Mouse (Mus musculus): ENCODE data around the gene Kcnmb1.

The Kcnmb1 gene

DNA sequence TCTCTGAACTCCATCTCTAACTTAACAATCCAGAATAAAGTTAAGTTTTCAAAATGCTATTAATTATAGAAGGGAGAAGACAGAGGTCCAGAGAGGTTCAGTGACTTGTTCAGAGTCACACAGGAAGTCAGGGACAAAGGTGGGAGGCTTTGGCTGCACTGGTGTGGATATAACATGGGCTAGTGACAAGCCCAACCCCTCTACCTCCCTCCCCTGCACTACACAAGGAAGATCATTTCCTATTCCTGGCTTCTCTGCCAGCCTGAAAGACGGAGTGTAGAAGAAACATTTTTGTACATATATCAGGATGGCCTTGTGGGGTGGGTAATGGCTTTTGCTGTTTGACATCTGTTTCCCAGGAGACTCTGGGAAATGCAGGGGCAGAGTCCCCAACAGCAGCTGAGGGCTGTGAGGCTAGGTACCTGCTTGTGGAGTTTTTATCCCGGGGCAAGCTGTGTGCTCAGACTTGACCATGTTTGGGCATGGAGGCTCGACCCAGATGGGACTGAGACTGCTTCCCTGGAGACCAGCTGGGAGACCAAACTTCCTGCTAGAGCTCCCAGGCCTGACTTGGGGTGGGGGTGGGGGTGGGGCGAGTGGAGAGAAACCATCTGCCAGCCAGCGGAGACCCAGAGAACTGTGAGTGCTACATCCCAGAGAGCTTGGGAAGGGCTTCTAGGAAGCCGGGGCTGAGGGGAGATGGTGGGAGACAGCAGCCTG, at the start of gene Kcnmb1:
Kcnmb1 (plus strand) TSS at position 326 of the 720 bp plus-strand sequence.
- DNase-seq (ENCODE audit: low spot score) = peak; percentile 66

DNA sequence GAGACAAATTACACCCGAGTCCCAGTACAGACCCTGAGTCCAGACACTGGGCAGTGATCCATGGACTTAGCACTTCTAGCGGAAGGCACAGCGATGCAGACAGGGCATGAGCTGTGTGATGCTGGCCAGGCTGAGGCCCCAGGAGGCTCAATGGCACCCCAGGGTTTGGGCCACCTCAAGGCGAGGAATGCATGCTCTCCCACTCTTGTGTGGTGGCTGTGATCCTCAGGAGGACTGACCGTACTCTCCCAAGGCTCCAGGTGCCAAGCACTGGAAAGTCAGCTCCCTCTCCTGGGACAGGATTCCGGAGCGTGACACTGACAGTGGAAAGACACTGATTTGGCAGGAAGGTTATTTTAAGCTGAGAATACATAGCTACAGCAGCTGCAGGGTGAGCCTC, 49.8 kb upstream of the Kcnmb1 start:
- no peak for DNase-seq (ENCODE audit: low spot score)

DNA sequence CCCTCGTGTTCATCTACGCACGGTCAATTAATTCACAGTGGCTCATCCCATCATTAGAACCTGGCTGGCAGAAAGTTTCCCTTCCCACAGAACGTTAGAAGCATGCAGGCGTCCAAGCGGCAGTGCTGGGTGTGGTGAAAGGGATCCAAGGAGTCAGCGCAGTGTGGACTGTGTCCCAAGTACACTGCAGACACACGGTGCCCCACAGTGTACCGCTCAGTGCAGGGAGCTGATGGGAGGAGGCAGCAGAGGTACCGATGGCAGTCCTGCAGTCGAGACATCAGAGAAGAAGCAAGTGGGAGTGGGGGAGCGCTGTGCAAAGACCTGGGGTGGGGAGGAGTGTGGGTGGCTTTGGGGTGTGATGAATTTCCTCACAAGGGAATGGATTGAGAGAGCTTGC, 48.6 kb upstream of the Kcnmb1 start:
- DNase-seq (ENCODE audit: low spot score) = no peak

- DNase-seq (ENCODE audit: low spot score) = peak; percentile 90
Measured at GRCm38 (mm10) chr11:33917574-33917973, 45.2 kb upstream of the Kcnmb1 start.

DNA sequence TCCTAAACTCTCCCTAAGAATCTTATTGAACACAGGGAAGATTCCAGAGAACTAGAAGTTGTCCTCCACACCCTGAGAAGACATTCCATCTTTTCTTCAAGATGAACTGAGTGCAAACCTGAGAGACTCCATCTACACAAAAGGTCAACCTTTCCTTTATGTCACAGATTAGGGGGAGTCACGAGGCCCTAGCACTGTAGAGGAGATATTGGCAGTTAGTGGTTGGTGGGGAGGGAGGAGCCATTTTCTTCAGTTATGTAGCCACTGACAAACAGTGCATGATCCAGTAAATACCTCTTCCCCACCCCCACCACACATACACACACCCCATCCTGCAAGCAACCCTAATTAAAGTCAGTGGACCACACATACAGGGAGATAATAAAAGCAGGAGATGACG, 44.4 kb upstream of the Kcnmb1 start:
- DNase-seq (ENCODE audit: low spot score) = no peak

DNA sequence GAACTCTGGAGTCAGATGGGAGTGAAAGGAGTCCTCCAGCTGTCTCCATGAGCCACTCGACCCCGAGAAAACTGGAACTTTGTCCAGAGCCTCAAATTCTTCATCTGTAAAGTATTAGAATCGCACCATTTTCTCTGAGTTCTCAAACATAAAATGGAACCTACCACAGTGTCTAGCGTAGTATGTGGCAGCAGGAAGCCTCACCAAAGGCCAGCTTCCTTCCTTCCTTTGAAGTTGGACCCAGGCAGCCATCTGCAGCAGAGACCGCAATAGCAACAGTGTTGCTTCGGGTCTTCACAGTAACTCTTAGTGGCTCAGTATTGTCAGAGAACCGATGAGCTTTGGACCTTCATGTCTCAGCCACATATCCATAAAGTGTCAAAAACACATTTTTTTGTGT, 43.0 kb upstream of the Kcnmb1 start:
- DNase-seq (ENCODE audit: low spot score) = no peak

GRCm38 (mm10) chr11:33921451-33921850, 41.4 kb upstream of the Kcnmb1 start:
- DNase-seq (ENCODE audit: low spot score) = no peak

- DNase-seq (ENCODE audit: low spot score) = no peak
Measured at GRCm38 (mm10) chr11:33923031-33923430, 39.8 kb upstream of the Kcnmb1 start.

DNA sequence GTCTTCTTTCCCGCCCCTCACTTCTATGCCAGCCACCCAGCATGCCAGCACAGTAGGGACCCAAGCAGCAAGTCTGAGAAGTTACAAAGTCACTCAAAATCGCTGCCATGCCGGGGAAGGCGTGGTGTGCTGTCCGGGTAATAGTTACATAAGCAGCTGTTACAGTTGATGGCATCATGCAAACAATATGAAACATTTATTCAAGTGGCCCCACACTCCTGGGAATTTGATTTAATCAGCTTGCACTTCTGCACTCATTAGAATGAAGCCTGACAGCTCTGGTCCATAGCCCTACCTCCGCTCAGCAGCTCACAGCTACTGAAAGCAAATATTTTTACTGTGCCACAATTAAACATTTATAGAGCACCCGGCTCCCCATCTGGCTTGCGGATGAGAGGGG, 37.0 kb upstream of the Kcnmb1 start:
- no peak for DNase-seq (ENCODE audit: low spot score)

GRCm38 (mm10) chr11:33926551-33926950, 36.3 kb upstream of the Kcnmb1 start:
- no peak for DNase-seq (ENCODE audit: low spot score)

DNA sequence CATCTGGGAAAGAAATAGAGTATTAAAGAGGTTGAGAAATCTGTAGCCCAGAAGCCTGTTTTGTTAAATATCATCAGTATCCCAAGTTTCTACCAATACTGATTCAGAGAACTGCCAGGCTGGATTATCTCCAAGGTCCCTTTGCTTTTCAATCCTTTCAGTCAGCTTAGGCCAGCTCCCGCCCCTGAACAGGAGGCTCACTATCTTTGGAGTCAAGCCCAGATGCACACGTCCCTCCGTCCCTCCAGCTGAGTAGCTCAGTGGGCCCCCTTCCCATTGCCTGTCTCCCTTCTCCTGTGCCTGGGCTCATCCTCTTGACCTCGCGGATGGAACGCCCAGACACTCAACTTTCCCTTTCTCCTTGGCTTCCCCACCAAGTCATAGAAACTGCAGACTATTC, 35.5 kb upstream of the Kcnmb1 start:
- DNase-seq (ENCODE audit: low spot score) = no peak

GRCm38 (mm10) chr11:33927836-33928235, 35.0 kb upstream of the Kcnmb1 start:
- DNase-seq (ENCODE audit: low spot score) = no peak

GRCm38 (mm10) chr11:33928658-33929057, 34.2 kb upstream of the Kcnmb1 start:
- peak; percentile 75 for DNase-seq (ENCODE audit: low spot score)

- no peak for DNase-seq (ENCODE audit: low spot score)
Measured at GRCm38 (mm10) chr11:33929412-33929811, 33.4 kb upstream of the Kcnmb1 start.

GRCm38 (mm10) chr11:33931836-33932385, 30.9 kb upstream of the Kcnmb1 start:
- peak; percentile 51 for DNase-seq (ENCODE audit: low spot score)

DNA sequence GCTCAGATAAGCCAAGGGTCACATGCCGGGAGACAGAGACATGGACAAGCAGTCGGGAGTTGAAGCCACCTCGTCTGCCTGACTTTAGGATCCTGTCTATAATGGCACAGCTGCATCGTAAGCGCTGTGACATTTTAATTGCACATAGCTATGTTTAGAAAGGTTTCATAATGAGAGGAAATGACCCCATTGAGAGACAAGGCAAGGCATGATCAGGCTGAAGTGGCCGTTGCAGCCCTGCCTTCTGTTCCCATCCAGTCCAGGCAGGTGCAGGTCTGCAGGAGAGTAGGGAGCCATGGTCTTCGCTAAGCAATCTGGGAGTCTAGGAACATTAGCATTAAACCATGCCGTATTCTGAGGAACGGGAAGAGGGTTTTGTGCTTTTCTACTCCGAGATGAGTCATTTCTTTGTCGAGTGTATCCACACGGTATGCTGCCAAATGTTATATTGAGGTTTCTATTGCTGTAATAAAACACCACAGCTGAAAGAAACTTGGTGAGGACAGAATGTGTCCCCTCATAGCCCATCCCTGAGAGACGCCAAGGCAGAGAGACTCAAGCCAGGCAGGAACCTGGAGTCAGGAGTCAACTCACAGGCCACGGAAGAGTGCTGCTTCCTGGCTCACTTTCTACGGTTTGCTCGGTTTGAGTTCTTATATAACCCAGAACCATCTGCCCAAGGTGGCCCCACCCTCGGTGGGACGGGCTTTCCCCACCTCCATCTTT, 30.3 kb upstream of the Kcnmb1 start:
- no peak for DNase-seq (ENCODE audit: low spot score)

DNA sequence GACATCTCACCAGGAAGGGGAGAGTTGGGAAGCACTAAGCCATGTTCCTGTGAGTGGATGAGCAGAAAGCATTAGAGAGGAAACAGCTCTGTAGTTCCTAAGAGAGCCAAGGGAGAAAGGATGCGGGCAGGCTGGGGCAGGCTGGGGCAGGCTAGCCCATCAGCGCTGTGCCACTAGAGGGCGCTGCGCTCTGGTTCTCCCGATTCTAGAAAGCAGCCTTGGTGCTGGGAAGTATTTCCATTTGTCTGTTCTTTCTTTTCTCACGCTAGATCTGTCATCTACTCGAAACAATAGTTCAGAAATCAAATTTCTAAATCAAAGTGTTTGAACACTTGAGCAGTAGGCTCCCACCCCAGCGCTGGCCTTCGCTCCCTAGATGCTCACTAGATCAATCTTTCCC, 28.5 kb upstream of the Kcnmb1 start:
- no peak for DNase-seq (ENCODE audit: low spot score)

DNA sequence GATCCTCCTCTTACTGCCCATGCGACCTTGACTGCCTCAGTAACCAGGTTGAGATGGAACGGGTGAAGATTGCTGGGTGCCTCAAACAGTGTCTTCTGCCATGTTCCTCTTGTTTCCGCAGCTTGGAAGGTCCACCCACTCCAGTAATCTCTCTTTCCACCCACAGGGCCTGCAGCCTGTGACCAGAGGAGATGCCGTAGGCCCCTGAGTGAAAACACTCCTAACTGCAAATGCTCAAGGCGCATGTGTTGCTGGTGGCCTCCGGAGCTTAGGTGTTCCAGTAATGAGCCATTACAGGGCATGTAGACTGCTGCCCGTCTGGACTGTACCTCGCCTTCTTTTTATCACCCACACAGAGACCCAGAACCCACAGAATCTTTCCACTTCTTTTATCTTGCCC, 25.2 kb upstream of the Kcnmb1 start:
- DNase-seq (ENCODE audit: low spot score) = no peak

- DNase-seq (ENCODE audit: low spot score) = no peak
Measured at GRCm38 (mm10) chr11:33938561-33939274, 24.1 kb upstream of the Kcnmb1 start.

- no peak for DNase-seq (ENCODE audit: low spot score)
Measured at GRCm38 (mm10) chr11:33939456-33940113, 23.2 kb upstream of the Kcnmb1 start.

GRCm38 (mm10) chr11:33943565-33943964, 19.2 kb upstream of the Kcnmb1 start:
- DNase-seq (ENCODE audit: low spot score) = no peak
